Mouse (Mus musculus) stomach, postnatal 0 days (tissue): ENCODE measurements around the gene Psma7.

Experiments used
- CTCF ChIP-seq: IDR thresholded peaks from 2 replicates; pipeline ENCODE4 v1.5.1; 2016; ENCODE audit warnings: antibody characterized with exemption, low read depth, mild to moderate bottlenecking, moderate library complexity
- EP300 ChIP-seq: optimal IDR thresholded peaks from 2 replicates; pipeline ENCODE3; 2016; ENCODE audit warnings: antibody characterized with exemption

- no peak for TF ChIP-seq CTCF
- TF ChIP-seq EP300 = no peak
These were observed 7.5 kb downstream of the Psma7 start for GRCm38 (mm10) chr2:180034753-180035152.
